Mouse (Mus musculus) heart, postnatal 0 days (tissue): ENCODE measurements at regions not wholly inside any gene's neighbourhood (a gene's known extent, or its start where the extent isn't known, plus 50 kb on each side); places are given as distances from the start of the nearest gene placed in this dataset.

Source experiments
- ATAC-seq: fragments of 200-750 bp; cut with Nextera tagmentation; 2 replicates; pipeline ENCODE4 v1.8.0; 2017; ENCODE audit warnings: low read depth, moderate number of reproducible peaks, moderate library complexity; ENCODE audit not compliant: insufficient read depth
- DNase-seq: peaks from one replicate; pipeline ENCODE4 v3.0.0-alpha.2; 2016; ENCODE audit warnings: low spot score
- H3K27ac ChIP-seq: fragments of 300-500 bp; sonication (generic); 2 replicates; pipeline ENCODE4 v1.5.1; 2014; ENCODE audit warnings: low read depth, mild to moderate bottlenecking
- H3K27me3 ChIP-seq: fragments of 300-500 bp; sonication (generic); 2 replicates; pipeline ENCODE4 v1.6.1; 2014; ENCODE audit warnings: low read length, mixed read lengths; ENCODE audit not compliant: control insufficient read depth, insufficient read depth
- H3K36me3 ChIP-seq: fragments of 300-500 bp; sonication (generic); replicated peaks from 2 replicates; pipeline ENCODE4 v1.6.1; 2014; ENCODE audit warnings: low read length, mixed read lengths; ENCODE audit not compliant: control insufficient read depth, insufficient read depth
- H3K4me1 ChIP-seq: fragments of 300-500 bp; sonication (generic); 2 replicates; pipeline ENCODE4 v1.6.1; 2014; ENCODE audit warnings: antibody characterized with exemption; ENCODE audit not compliant: control insufficient read depth, insufficient read depth
- H3K4me2 ChIP-seq: fragments of 300-500 bp; sonication (generic); 2 replicates; pipeline ENCODE4 v1.6.1; 2014; ENCODE audit warnings: low read depth, mild to moderate bottlenecking, low read length, moderate library complexity
- H3K4me3 ChIP-seq: fragments of 300-500 bp; sonication (generic); 2 replicates; pipeline ENCODE4 v1.5.1; 2014; ENCODE audit warnings: low read depth, low read length
- H3K9ac ChIP-seq: fragments of 300-500 bp; sonication (generic); replicated peaks from 2 replicates; pipeline ENCODE4 v1.6.1; 2014; ENCODE audit warnings: low read depth, low read length, mixed read lengths
- H3K9me3 ChIP-seq: fragments of 300-500 bp; sonication (generic); replicated peaks from 2 replicates; pipeline ENCODE4 v1.6.1; 2016; ENCODE audit warnings: low read length; ENCODE audit not compliant: control insufficient read depth
- CTCF ChIP-seq: IDR thresholded peaks from 2 replicates; pipeline ENCODE4 v1.5.1; 2016; ENCODE audit warnings: antibody characterized with exemption, control low read depth, low read depth
- EP300 ChIP-seq: IDR thresholded peaks from 2 replicates; pipeline ENCODE4 v1.6.1; 2016; ENCODE audit warnings: antibody characterized with exemption, low read depth
- WGBS: fragments of 180-500 bp; shearing (Covaris S2); extraction: QIAGEN DNeasy Blood & Tissue Kit; methylation state at CpG from one replicate; pipeline ENCODE4 v1.1.7; 2014; 5-methylcytosine and 5-hydroxymethylcytosine counted together

DNA sequence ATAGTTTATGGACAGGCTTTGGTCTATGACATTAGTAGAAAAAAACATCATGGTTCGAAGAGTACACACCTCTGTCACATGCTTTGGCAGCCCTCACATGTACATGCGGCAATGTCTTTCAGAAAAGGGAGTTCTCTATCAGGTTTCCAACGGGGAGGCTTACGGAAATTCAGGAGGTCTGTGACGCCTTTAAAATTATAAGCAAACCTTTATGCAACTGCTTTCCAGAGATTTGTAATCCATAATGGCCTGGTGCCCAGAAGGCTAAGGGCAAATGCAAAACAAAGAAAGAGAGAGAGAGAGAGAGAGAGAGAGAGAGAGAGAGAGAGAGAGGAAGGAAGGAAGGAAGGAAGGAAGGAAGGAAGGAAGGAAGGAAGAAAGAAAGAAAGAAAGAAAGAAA, 102.5 kb downstream of the Irs2 start:
- WGBS: 79% methylated on average over 5 of the region's 5 CpGs

DNA sequence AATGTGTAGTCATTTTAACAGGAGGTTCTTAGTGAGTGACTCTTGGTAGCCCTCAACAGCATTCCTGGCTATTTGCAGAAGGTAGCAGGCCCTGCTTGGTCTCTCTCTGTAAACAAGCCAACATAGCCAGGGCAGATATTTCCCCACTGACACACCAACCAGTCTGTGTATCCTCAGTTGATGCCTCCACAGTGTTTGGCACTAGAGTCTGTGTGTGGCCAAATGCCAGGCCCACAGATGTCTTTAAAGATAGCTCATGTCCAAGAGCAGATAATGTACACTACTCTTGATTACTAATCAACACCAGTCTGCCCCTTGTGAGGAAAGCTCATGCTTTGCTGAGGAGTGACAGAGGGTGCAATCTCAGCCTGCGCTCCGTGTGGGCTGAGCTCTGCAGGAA, 104.3 kb downstream of the Irs2 start:
- WGBS: 84% methylated on average over 2 of the region's 2 CpGs
- H3K9me3 ChIP-seq: no peaks in the 10 kb centered on the region
- no peak overlapping the region for H3K4me3 ChIP-seq
- H3K4me2 ChIP-seq: no peak overlapping the region
- TF ChIP-seq EP300: no peak
- TF ChIP-seq CTCF: no peak
- no peaks in the 10 kb centered on the region for H3K36me3 ChIP-seq
- peaks cover 10% of the 10 kb centered on the region; the same call in 1 of the 2 replicates for H3K4me1 ChIP-seq
- DNase-seq (no peak), ATAC-seq (no peak)
- no peak overlapping the region for H3K27ac ChIP-seq
- H3K9ac ChIP-seq: no peak overlapping the region
- peaks cover 31% of the 10 kb centered on the region; the same call in 1 of the 2 replicates for H3K27me3 ChIP-seq

More for the DNA sequence above, 102.5 kb downstream of the Irs2 start:
- Histone ChIP-seq H3K4me3 (no peak overlapping the region), H3K27me3 (peaks cover 37% of the 10 kb centered on the region; the same call in 1 of the 2 replicates), H3K4me2 (no peak overlapping the region), H3K9ac (no peak overlapping the region), H3K27ac (no peak overlapping the region), H3K9me3 (no peaks in the 10 kb centered on the region), H3K4me1 (0 out of 2 replicates have a peak, but pooled peaks cover under 1% of the 10 kb centered on the region), H3K36me3 (no peaks in the 10 kb centered on the region)
- TF ChIP-seq CTCF (no peak), EP300 (no peak)
- no peak for DNase-seq
- ATAC-seq: no peak

GRCm38 (mm10) chr8:10901954-10902353, 106.3 kb downstream of the Irs2 start:
- no peak for DNase-seq
- H3K9me3 ChIP-seq: no peaks in the 10 kb centered on the region
- no peak overlapping the region for H3K4me3 ChIP-seq
- TF ChIP-seq EP300 (no peak), CTCF (no peak)
- no peak overlapping the region for H3K27ac ChIP-seq
- H3K36me3 ChIP-seq: no peaks in the 10 kb centered on the region
- H3K4me2 ChIP-seq: no peak overlapping the region
- H3K9ac ChIP-seq: no peak overlapping the region
- ATAC-seq: no peak
- 89% methylated on average over 4 of the region's 4 CpGs for WGBS
- H3K27me3 ChIP-seq: 0 out of 2 replicates have a peak, but pooled peaks cover 21% of the 10 kb centered on the region
- peaks cover 22% of the 10 kb centered on the region; the same call in 1 of the 2 replicates for H3K4me1 ChIP-seq

GRCm38 (mm10) chr8:10901014-10901413, 107.2 kb downstream of the Irs2 start:
- Histone ChIP-seq H3K4me3 (no peak overlapping the region), H3K27me3 (0 out of 2 replicates have a peak, but pooled peaks cover 14% of the 10 kb centered on the region), H3K4me1 (peaks cover 24% of the 10 kb centered on the region; the same call in 1 of the 2 replicates), H3K9ac (no peak overlapping the region), H3K9me3 (no peaks in the 10 kb centered on the region), H3K36me3 (no peaks in the 10 kb centered on the region), H3K27ac (no peak overlapping the region), H3K4me2 (no peak overlapping the region)
- TF ChIP-seq CTCF (no peak), EP300 (no peak)
- DNase-seq: no peak
- ATAC-seq: no peak
- 71% methylated on average over 3 of the region's 3 CpGs for WGBS

DNA sequence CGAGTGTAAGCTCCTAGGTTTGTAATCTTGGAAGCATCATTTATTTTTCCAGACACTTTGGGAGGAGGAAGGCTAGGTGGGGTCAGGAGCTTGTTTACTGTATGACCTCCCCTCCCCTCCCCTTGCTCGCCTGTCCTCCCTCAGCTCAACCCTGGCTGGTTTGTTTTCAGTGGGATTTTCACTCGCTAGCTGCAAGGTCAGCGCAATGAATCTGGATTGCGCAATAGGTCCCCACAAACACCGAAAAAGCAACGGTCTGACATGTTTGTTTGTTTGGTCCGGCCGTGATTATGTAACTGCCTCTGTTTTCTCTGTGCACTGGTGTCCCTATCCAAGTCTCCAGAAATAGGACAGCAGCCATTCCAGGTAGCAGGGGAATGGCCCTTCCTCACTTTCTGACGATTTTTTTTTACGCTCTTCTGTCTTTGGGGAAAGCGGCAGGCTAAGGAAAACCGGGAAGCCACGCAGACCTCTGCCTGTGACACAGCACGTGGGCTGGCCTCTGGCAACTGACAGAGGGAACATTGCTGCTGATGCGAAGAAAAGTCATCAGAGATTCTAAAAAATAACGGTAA, 108.6 kb downstream of the Irs2 start:
- H3K4me3 ChIP-seq: no peak overlapping the region; the same call in 1 of the 2 replicates
- H3K27me3 ChIP-seq: 0 out of 2 replicates have a peak, but pooled peaks cover 8% of the 10 kb centered on the region
- TF ChIP-seq EP300 (no peak), CTCF (no peak)
- 29% methylated on average over 17 of the region's 17 CpGs for WGBS
- H3K4me1 ChIP-seq: peaks cover 24% of the 10 kb centered on the region; the same call in 1 of the 2 replicates
- H3K36me3 ChIP-seq: no peaks in the 10 kb centered on the region
- DNase-seq (no peak), ATAC-seq (no peak)
- no peak overlapping the region for H3K27ac ChIP-seq
- H3K9ac ChIP-seq: no peak overlapping the region
- H3K9me3 ChIP-seq: no peaks in the 10 kb centered on the region
- H3K4me2 ChIP-seq: peak overlapping the region; percentile 31
